Mouse (Mus musculus) layer of hippocampus, postnatal 25 days (tissue): ENCODE results near the gene Taar3. TPM values are rescaled to one million over a fixed set of nuclear protein-coding genes. Genes with fewer than 3 reads are reported as not detected.

Source experiments
- DNase-seq, 2 experiments: peaks; one replicate each; pipeline ENCODE4 v3.0.0; 2022; ENCODE audit warnings: mixed read lengths in 2 of 2, low spot score in 1 of 2; ENCODE audit errors: extremely low spot score in 1 of 2
- total RNA-seq, 2 experiments: library from RNA; stranded (reverse); gene quantifications; 2 replicates each; pipeline ENCODE4 v1.2.3; 2021

Gene Taar3
- total RNA-seq = not detected

DNA sequence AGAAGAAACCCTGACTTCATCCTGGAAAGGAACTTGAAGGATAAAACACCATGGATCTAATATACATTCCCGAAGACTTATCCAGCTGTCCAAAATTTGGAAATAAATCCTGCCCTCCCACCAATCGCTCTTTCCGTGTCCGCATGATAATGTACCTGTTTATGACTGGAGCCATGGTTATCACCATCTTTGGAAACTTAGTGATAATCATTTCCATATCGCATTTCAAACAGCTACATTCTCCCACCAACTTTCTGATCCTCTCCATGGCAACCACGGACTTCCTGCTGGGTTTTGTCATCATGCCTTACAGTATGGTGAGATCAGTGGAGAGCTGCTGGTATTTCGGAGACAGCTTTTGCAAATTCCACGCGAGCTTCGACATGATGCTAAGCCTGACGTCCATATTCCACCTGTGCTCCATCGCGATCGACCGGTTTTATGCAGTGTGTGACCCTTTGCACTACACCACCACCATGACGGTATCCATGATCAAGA is at the start of gene Taar3:
TSS of gene Taar3 (plus strand) at position 51 of the 498 bp plus-strand sequence.
- DNase-seq = no peak

DNA sequence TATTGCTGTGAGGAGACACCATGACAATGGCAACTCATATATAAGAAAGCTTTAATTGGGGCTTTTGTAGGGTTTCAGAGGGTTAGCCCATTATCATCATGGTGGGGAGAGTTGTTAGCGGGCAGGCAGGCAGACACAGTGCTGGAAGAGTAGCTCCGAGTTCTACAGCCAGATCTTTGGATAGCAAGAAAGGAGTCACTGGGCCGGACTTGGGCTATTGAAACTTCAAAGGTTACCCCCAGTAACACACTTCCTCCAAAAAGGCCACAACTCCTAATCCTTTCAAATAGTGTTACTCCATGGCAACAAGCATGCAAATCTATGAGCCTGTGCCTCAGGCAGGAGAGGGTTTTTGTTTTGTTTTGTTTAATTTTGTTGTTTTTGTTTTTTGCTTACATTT is 48.2 kb upstream of the Taar3 start:
- DNase-seq = no peak

DNA sequence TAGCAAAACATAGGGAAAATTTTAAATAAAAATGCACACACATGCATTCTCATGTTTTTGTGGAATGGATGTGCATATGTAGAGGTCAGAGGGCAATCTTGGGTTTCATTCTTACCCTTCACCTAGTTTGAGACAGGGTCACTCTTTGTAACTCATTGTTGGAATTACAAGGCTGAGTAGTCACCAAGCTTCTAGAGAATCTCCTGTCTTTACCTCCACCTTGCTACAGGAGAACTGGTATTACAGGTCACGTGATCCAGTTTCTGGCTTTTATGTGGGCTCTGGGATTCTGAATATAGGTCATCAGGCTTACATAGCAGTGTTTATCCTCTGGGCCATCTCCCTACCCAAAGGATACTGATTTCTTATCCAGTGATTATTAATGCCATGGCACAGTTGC is 43.7 kb upstream of the Taar3 start:
- DNase-seq = no peak

DNA sequence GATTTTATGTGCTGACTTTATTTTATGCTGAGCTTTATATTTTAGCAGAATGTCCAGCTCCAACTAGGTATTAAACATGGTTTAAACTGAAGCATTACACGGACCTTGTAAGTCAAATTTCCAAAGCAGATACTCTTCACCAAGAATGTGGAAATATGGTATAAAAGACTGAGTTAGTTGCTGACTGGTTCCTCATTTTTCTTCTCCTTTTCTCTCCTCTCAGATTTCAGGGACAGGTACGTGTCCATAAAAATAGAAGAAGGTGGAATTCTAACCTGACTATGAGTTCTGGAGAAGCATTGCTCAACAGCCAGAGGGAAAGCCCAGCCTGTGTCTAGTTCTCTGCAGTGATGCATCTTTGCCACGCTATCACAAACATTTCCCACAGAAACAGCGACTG is 29.3 kb upstream of the Taar3 start, which contains the start of gene Taar1:
TSS of gene Taar1 (plus strand) at position 301 of the 400 bp plus-strand sequence.
- DNase-seq = no peak

GRCm38 (mm10) chr10:23922468-23922867 is 26.9 kb upstream of the Taar3 start:
- DNase-seq = no peak

DNA sequence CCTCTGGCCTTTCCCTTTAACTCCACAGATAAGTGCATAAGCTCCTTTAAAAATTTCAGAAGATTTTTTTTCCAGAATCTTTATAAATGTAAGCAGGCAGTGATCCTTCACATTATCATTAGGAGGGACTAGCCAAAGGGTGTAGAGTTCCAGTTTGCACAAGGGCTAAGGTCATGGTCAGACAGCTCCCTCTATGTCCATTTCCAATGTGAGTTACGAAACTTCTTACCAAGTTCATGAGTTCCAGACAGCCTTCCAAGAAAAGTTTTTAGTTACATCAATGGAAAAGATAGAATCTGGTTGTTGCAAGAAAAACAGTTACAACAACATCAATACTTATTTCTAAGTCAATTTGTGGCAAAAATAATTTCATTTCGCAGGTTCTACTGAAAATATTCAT is 25.4 kb upstream of the Taar3 start:
- no peak for DNase-seq

GRCm38 (mm10) chr10:23937613-23938012 is 11.7 kb upstream of the Taar3 start:
- no peak for DNase-seq

DNA sequence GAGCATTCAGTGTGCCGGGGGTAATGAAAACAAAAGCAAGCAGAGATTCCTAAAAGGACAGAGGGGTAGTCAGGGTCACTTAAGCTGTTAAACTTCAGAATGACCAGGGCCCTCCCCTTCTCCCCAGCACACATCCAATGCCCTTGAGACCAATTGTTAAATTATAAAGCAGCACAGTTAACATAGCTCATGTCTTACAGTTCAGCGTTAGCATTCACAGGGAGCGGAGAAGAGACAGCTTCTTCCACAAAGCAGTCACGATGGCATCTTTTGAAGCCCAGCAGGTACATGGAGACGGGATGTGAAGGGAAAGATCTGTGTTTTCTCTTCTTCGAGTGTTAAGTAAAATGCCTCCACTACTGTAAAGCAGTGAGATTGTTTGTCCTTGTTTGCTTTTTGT is 11.0 kb upstream of the Taar3 start, which contains the start of gene Taar2:
TSS of gene Taar2 (plus strand) at position 261 of the 400 bp plus-strand sequence.
- DNase-seq = no peak

DNA sequence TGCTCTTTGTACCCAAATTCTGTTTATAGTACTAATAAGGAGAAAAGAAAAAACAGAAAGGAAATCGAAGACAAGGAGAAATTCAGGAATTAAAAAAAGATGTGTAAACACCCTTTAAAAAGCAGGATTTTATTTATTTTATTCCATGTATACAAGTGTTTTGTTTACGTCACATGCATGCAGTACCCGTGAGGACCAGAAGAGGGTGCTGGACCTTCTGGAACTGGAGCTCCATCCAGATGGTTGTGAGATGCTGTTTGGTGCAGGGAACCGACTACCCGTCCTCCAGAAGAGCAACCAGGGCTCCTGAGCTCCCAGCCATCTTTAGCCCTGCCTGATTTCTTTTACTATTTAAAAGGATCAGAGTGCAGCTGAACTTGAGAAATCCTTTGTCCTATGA is 6.9 kb upstream of the Taar3 start:
- no peak for DNase-seq

DNA sequence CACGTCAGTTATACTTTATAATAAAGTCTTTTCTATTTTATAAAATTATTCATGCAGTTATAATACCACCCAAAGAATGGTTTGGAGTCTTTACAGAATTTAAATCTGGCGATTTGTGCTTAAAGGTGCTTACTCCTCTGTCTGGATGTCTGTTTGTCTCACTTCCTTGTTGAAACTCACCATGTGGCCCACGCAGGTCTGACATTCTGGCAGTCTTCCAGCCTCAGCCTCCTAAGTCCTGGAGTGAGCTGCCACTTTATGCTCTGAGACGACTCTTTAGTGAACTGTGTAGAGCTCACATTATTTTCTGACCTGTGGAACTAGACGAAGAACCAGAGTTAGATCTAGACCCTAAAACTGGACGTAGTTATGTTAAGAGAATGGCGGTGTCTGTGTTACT is 1.3 kb upstream of the Taar3 start:
- DNase-seq = no peak

DNA sequence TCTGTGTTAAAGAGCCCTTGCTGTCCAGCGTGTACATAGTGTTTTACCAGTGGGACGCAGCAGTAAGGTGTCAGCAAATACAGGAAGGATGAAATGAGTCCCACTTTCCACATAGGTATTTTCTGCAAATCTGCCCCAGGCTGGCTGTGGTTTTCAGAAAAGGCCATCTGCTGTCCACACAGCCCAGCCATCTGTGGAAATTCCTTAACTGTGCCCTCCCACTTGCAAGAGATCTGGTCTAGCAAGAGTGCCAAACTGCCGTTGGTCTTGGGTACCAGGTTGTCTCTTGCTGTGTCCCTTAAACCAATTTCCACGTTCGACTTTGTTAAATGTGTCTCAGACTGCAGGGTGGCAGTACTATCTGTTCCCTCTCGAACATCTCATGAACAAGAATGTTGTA is 2.4 kb downstream of the Taar3 start:
- DNase-seq = no peak

- DNase-seq = no peak
Observed at GRCm38 (mm10) chr10:23959071-23959470, 9.7 kb downstream of the Taar3 start.

- no peak for DNase-seq
Observed at GRCm38 (mm10) chr10:23960444-23960915, 11.1 kb downstream of the Taar3 start, which contains the start of gene Taar4. Taar4 (plus strand) TSS chr10:23960494.

GRCm38 (mm10) chr10:23963444-23963843 is 14.1 kb downstream of the Taar3 start:
- no peak for DNase-seq

DNA sequence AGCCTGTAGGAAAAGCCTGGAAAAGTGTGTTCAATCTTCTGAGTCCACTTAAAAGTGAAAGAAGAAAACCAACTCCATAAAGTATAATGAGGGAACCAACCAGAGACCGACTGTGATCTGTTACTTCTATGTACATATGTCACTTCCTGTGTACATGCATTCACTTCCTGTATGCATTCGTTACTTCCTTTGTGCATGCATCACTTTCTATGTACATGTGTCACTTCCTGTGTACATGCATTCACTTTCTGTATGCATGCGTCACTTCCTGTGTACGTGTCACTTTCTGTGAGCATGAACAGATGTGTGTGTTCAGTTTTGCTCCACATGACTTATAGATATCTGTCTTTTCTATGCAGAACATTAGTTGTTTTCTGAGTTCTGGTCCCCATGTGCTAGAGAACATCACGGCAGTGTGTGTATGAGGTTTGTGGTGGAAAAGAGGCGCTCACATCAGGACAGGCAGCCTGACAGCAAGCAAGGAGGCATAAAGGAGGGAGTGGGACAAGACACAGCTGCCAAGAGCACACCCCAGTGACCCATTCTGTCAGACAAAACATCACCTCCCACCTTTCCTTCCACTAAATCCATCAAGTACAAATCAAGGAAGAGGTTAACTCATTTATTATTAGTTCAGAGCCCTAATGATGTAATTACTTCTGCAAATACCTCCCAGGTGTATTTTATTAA is 15.7 kb downstream of the Taar3 start:
- DNase-seq = no peak

DNA sequence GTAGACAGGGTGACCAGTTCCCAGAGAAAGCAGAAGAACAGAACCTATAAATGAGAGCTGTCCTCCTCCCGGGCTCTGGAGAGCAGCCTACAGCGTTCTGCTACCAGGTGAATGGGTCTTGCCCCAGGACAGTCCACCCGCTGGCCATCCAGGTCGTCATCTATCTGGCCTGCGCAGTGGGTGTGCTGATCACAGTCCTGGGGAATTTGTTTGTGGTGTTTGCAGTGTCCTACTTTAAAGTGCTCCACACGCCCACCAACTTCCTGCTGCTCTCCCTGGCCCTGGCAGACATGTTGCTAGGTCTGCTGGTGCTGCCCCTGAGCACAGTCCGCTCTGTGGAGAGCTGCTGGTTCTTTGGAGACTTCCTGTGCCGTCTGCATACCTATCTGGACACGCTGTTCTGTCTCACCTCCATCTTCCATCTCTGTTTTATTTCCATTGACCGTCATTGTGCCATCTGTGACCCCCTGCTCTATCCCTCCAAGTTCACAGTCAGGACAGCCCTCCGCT is 21.4 kb downstream of the Taar3 start, which contains the start of gene Taar5:
TSS of gene Taar5 (plus strand) at position 51 of the 510 bp plus-strand sequence.
- no peak for DNase-seq

DNA sequence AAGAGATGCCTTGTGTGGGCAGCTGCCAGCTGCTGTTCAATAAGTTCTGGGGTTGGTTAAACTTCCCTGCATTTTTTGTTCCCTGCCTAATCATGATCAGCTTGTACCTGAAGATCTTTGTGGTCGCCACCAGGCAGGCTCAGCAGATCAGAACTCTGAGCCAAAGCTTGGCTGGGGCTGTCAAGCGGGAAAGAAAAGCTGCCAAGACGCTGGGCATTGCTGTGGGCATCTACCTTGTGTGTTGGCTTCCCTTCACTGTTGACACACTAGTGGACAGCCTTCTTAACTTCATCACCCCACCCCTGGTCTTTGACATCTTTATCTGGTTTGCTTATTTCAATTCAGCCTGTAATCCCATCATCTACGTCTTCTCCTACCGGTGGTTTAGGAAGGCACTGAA is 21.9 kb downstream of the Taar3 start:
- DNase-seq = no peak

DNA sequence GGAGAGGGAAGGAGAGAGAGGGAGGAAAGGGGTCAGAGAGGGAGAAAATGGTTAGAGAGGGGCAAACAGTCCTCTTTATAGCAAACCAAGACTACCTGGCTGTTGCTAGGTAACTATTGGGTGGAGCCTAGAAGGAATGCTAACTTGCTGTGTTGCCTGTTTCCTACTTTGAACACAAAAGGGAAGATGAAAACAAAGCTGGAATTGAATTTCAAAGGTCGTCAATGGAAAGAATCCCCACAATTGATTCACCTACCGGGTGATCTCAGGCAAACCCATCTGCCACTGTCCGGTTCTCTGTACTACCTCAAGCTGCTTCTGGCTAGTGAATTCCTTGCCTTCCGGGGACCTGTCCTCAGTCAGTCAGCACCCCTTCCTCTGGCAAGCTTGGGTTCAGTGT is 28.6 kb downstream of the Taar3 start:
- no peak for DNase-seq

DNA sequence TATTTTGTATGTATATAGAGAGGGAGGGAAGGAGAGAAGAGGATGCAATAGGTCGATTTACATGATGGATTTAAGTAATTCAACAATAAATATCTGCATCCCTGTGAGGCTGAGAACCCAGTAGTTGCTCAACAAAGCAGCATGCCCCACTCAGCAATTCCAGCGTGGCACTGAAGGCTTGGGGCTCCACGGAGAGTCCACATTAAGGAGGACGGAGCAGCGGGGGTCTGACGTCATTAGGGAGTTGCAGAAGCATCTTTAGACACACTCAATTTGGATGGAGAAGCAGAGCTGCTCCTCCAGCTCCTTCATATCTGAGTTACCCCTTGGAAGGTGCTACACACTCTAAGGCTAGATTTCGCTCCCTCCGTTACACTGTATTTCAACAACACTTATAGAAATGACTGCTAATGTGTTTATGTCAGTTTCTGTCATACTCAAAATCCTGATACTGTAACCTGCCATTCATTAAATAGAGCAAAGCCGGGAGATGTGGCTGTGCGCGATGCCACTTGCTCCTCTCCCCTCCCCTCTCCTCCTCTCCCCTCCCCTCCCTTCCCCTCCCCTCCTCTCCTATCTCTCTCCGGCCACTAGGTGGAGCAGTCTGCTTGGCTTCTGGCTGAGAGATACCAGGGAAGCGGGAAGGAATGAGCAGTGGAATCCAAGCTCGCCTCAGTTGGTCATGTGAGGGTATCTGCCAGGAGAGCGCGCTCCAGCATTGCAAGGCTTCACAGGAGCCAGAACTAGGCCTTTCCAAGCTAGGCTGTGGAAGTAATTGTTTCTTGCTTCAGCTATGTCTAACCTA is 29.7 kb downstream of the Taar3 start:
- DNase-seq = peak; percentile 58 to 78

GRCm38 (mm10) chr10:23985546-23985945 is 36.2 kb downstream of the Taar3 start, which contains the start of gene Taar6:
Taar6 (minus strand) TSS chr10:23985646.
- DNase-seq = no peak

DNA sequence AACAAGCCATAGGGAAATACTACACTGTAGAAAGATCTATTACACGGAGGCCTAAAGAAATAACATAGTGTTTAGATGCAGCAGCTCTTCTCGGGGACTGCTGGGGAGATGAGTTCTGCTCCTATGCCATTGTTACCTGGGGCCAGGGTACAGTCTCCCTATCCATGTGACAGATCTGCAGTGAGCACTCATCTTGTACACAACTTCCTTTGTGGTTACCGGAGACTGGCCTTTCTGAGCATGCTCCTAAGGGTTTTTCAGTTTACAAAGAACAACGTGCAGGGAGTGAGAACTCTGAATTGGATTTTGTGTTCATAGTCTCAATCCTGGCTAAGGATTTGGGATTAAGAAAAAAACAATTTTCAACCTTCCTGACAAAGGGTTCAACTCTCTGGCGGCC is 37.1 kb downstream of the Taar3 start:
- DNase-seq = no peak
